Mouse (Mus musculus) lung, embryonic 16.5 days (tissue): ENCODE measurements around the gene Aldh3b2. TPM values are rescaled to one million over a fixed set of nuclear protein-coding genes. Genes with fewer than 3 reads are reported as not detected.
A peak's percentile ranks its signal among the peaks of the same experiment; 100 is the strongest.

Source experiments
- ATAC-seq: fragments of 200-750 bp; cut with Nextera tagmentation; 2 replicates; pipeline ENCODE4 v1.8.0; 2017; ENCODE audit warnings: low read depth, mild to moderate bottlenecking, moderate library complexity
- H3K27ac ChIP-seq: fragments of 300-500 bp; sonication (generic); 2 replicates; pipeline ENCODE4 v1.5.1; 2014; ENCODE audit warnings: mild to moderate bottlenecking, control low read depth, low read length
- H3K27me3 ChIP-seq: fragments of 300-500 bp; sonication (generic); 2 replicates; pipeline ENCODE4 v1.6.1; 2014; ENCODE audit warnings: low read depth, low read length, mixed read lengths; ENCODE audit not compliant: control insufficient read depth, insufficient read depth
- H3K36me3 ChIP-seq: fragments of 300-500 bp; sonication (generic); 2 replicates; pipeline ENCODE4 v1.6.1; 2014; ENCODE audit warnings: low read length; ENCODE audit not compliant: control insufficient read depth, insufficient read depth
- H3K4me1 ChIP-seq: fragments of 300-500 bp; sonication (generic); replicated peaks from 2 replicates; pipeline ENCODE4 v1.6.1; 2014; ENCODE audit warnings: low read length, mixed read lengths; ENCODE audit not compliant: control insufficient read depth, insufficient read depth
- H3K4me2 ChIP-seq: fragments of 300-500 bp; sonication (generic); 2 replicates; pipeline ENCODE4 v1.6.1; 2014; ENCODE audit warnings: low read depth, low read length, control low read depth
- H3K4me3 ChIP-seq: fragments of 300-500 bp; sonication (generic); 2 replicates; pipeline ENCODE4 v1.5.1; 2014; ENCODE audit warnings: mild to moderate bottlenecking, low read length, control low read depth
- H3K9ac ChIP-seq: fragments of 300-500 bp; sonication (generic); 2 replicates; pipeline ENCODE4 v1.6.1; 2014; ENCODE audit warnings: low read length, control low read depth
- H3K9me3 ChIP-seq: fragments of 300-500 bp; sonication (generic); 2 replicates; pipeline ENCODE4 v1.6.1; 2016; ENCODE audit warnings: low read length; ENCODE audit not compliant: control insufficient read depth
- WGBS: fragments of 180-500 bp; shearing (Covaris S2); extraction: QIAGEN DNeasy Blood & Tissue Kit; methylation state at CpG from one replicate; pipeline ENCODE4 v1.1.7; 2014; 5-methylcytosine and 5-hydroxymethylcytosine counted together
- polyA plus RNA-seq: library from polyadenylated mRNA; unstranded; fragments of >200 nt; fragmentation: Nextera tagmentation; extraction: Ambion mirVana; gene quantifications from 2 replicates; pipeline ENCODE4 v1.2.1, GENCODE M21; 2015

Gene Aldh3b2
- polyA plus RNA-seq, 1 experiment from 2014 or later, result 1.8 TPM

GRCm38 (mm10) chr19:3988750-3989149, 16.6 kb downstream of the Aldh3b2 start:
- Histone ChIP-seq H3K9ac (no peak overlapping the region), H3K4me2 (no peak overlapping the region), H3K36me3 (no peaks in the 10 kb centered on the region; the same call in 1 of the 2 replicates), H3K9me3 (no peaks in the 10 kb centered on the region), H3K4me1 (peaks cover 16% of the 10 kb centered on the region), H3K4me3 (no peak overlapping the region), H3K27me3 (no peaks in the 10 kb centered on the region), H3K27ac (no peak overlapping the region)
- WGBS, result 88% methylated on average over 4 of the region's 4 CpGs
- no peak for ATAC-seq

- no peak for ATAC-seq
- Histone ChIP-seq H3K4me2 (no peak overlapping the region), H3K27me3 (no peaks in the 10 kb centered on the region), H3K9me3 (no peaks in the 10 kb centered on the region), H3K36me3 (no peaks in the 10 kb centered on the region; the same call in 1 of the 2 replicates), H3K27ac (no peak overlapping the region), H3K4me1 (peaks cover 14% of the 10 kb centered on the region), H3K4me3 (no peak overlapping the region), H3K9ac (no peak overlapping the region; the same call in 1 of the 2 replicates)
- 26% methylated on average over 6 of the region's 6 CpGs for WGBS
Observed at GRCm38 (mm10) chr19:3990804-3991203, 18.7 kb downstream of the Aldh3b2 start.

GRCm38 (mm10) chr19:3991562-3991961, 19.4 kb downstream of the Aldh3b2 start:
- Histone ChIP-seq H3K27me3 (no peaks in the 10 kb centered on the region), H3K9ac (no peak overlapping the region), H3K36me3 (no peaks in the 10 kb centered on the region; the same call in 1 of the 2 replicates), H3K4me1 (peaks cover 10% of the 10 kb centered on the region), H3K4me3 (no peak overlapping the region), H3K27ac (no peak overlapping the region), H3K9me3 (no peaks in the 10 kb centered on the region), H3K4me2 (no peak overlapping the region)
- ATAC-seq, result no peak
- WGBS, result 85% methylated on average over 3 of the region's 3 CpGs

- no peak for ATAC-seq
- no peak overlapping the region for H3K4me3 ChIP-seq
- no peak overlapping the region for H3K9ac ChIP-seq
- no peak overlapping the region for H3K4me2 ChIP-seq
- no peaks in the 10 kb centered on the region for H3K9me3 ChIP-seq
- no peaks in the 10 kb centered on the region for H3K27me3 ChIP-seq
- H3K27ac ChIP-seq, result no peak overlapping the region
- peaks cover 6% of the 10 kb centered on the region for H3K4me1 ChIP-seq
- no peaks in the 10 kb centered on the region; the same call in 1 of the 2 replicates for H3K36me3 ChIP-seq
- 80% methylated on average over 3 of the region's 3 CpGs for WGBS
Observed at GRCm38 (mm10) chr19:3991966-3992365, 19.8 kb downstream of the Aldh3b2 start.

GRCm38 (mm10) chr19:3992416-3992815, 20.3 kb downstream of the Aldh3b2 start, which contains the start of gene Tbx10:
Gene Tbx10 (plus strand): TSS chr19:3992752.
- H3K27ac ChIP-seq, result no peak within 1 kb of the TSS
- WGBS, result 50% methylated on average over 5 of the region's 5 CpGs

GRCm38 (mm10) chr19:3994932-3995331, 22.8 kb downstream of the Aldh3b2 start:
- no peaks in the 10 kb centered on the region for H3K9me3 ChIP-seq
- no peak overlapping the region for H3K4me3 ChIP-seq
- no peak for ATAC-seq
- H3K36me3 ChIP-seq, result no peaks in the 10 kb centered on the region
- WGBS, result 39% methylated on average over 6 of the region's 6 CpGs
- no peak overlapping the region for H3K9ac ChIP-seq
- no peak overlapping the region for H3K27ac ChIP-seq
- peaks cover 9% of the 10 kb centered on the region for H3K4me1 ChIP-seq
- no peak overlapping the region for H3K4me2 ChIP-seq
- no peaks in the 10 kb centered on the region for H3K27me3 ChIP-seq

More at GRCm38 (mm10) chr19:3992416-3992815, 20.3 kb downstream of the Aldh3b2 start, which contains the start of gene Tbx10:
- H3K9ac ChIP-seq, result no peak within 1 kb of the TSS
- H3K4me3 ChIP-seq, result no peak within 1 kb of the TSS
- no peak within 1 kb of the TSS for H3K4me2 ChIP-seq
- no peaks in the 10 kb centered on the region for H3K9me3 ChIP-seq
- no peaks in the 10 kb centered on the region for H3K27me3 ChIP-seq
- peaks cover 3% of the 10 kb centered on the region; the same call in 1 of the 2 replicates for H3K4me1 ChIP-seq
- ATAC-seq, result no peak
- no peaks in the 10 kb centered on the region; the same call in 1 of the 2 replicates for H3K36me3 ChIP-seq

GRCm38 (mm10) chr19:3995505-3995904, 23.4 kb downstream of the Aldh3b2 start:
- Histone ChIP-seq H3K27ac (0 out of 2 replicates have a peak overlapping the region, but pooled peaks have one; percentile 24), H3K9ac (no peak overlapping the region), H3K4me1 (peaks cover 9% of the 10 kb centered on the region), H3K9me3 (no peaks in the 10 kb centered on the region), H3K4me2 (no peak overlapping the region), H3K36me3 (no peaks in the 10 kb centered on the region), H3K4me3 (no peak overlapping the region), H3K27me3 (no peaks in the 10 kb centered on the region)
- whole genome bisulfite sequencing, result 56% methylated on average over 3 of the region's 3 CpGs
- no peak for ATAC-seq

- peaks cover 12% of the 10 kb centered on the region for H3K4me1 ChIP-seq
Observed at GRCm38 (mm10) chr19:3996106-3996505, 24.0 kb downstream of the Aldh3b2 start.

GRCm38 (mm10) chr19:3996747-3997146, 24.6 kb downstream of the Aldh3b2 start:
- H3K27ac ChIP-seq, result no peak overlapping the region
- no peak for ATAC-seq
- 74% methylated on average over 8 of the region's 8 CpGs for WGBS

More at GRCm38 (mm10) chr19:3996106-3996505, 24.0 kb downstream of the Aldh3b2 start:
- H3K4me2 ChIP-seq, result no peak overlapping the region
- no peak overlapping the region for H3K9ac ChIP-seq
- no peak overlapping the region for H3K4me3 ChIP-seq
- no peaks in the 10 kb centered on the region for H3K36me3 ChIP-seq
- no peaks in the 10 kb centered on the region for H3K9me3 ChIP-seq
- ATAC-seq, result no peak
- no peaks in the 10 kb centered on the region for H3K27me3 ChIP-seq
- H3K27ac ChIP-seq, result 0 out of 2 replicates have a peak overlapping the region, but pooled peaks have one; percentile 24
- WGBS, result 47% methylated on average over 7 of the region's 7 CpGs

More at GRCm38 (mm10) chr19:3996747-3997146, 24.6 kb downstream of the Aldh3b2 start:
- no peak overlapping the region for H3K4me3 ChIP-seq
- H3K36me3 ChIP-seq, result no peaks in the 10 kb centered on the region
- no peaks in the 10 kb centered on the region for H3K9me3 ChIP-seq
- H3K4me2 ChIP-seq, result no peak overlapping the region
- no peak overlapping the region for H3K9ac ChIP-seq
- H3K27me3 ChIP-seq, result no peaks in the 10 kb centered on the region
- H3K4me1 ChIP-seq, result peaks cover 17% of the 10 kb centered on the region
